Mouse (Mus musculus) stomach, embryonic 14.5 days (tissue): ENCODE measurements around the gene Mboat7. TPM values are rescaled to one million over a fixed set of nuclear protein-coding genes. Genes with fewer than 3 reads are reported as not detected.
"Not testable (repeated sequence)": the region's sequence is repeated elsewhere in the genome, so short reads cannot be mapped to it uniquely, and the experiment has no call there.

Experiments used
- ATAC-seq: fragments of 200-750 bp; cut with Nextera tagmentation; 2 replicates; pipeline ENCODE4 v1.8.0; 2017; ENCODE audit warnings: low read depth, moderate TSS enrichment; ENCODE audit not compliant: insufficient number of reproducible peaks, insufficient read depth, low FRiP score
- H3K27ac ChIP-seq: fragments of 300-500 bp; sonication (generic); 2 replicates; pipeline ENCODE4 v1.5.1; 2014; ENCODE audit warnings: mild to moderate bottlenecking, low read length, moderate library complexity, mixed read lengths
- H3K27me3 ChIP-seq: fragments of 300-500 bp; sonication (generic); 2 replicates; pipeline ENCODE4 v1.6.1; 2014; ENCODE audit warnings: low read length, control low read depth, mixed read lengths; ENCODE audit not compliant: control insufficient read depth, insufficient read depth
- H3K36me3 ChIP-seq: fragments of 300-500 bp; sonication (generic); 2 replicates; pipeline ENCODE4 v1.6.1; 2014; ENCODE audit warnings: mild to moderate bottlenecking, control low read depth, low read length, moderate library complexity, mixed read lengths; ENCODE audit not compliant: control insufficient read depth, insufficient read depth
- H3K4me1 ChIP-seq: fragments of 300-500 bp; sonication (generic); 2 replicates; pipeline ENCODE4 v1.6.1; 2014; ENCODE audit warnings: low read length, control low read depth, mixed read lengths; ENCODE audit not compliant: control insufficient read depth, insufficient read depth
- H3K4me2 ChIP-seq: fragments of 300-500 bp; sonication (generic); replicated peaks from 2 replicates; pipeline ENCODE4 v1.6.1; 2014; ENCODE audit warnings: low read depth, low read length, control low read depth
- H3K4me3 ChIP-seq: fragments of 300-500 bp; sonication (generic); 2 replicates; pipeline ENCODE4 v1.5.1; 2014; ENCODE audit warnings: low read depth, low read length, control low read depth
- H3K9ac ChIP-seq: fragments of 300-500 bp; sonication (generic); replicated peaks from 2 replicates; pipeline ENCODE4 v1.6.1; 2014; ENCODE audit warnings: low read depth, mild to moderate bottlenecking, control low read depth, low read length, moderate library complexity, mixed read lengths
- H3K9me3 ChIP-seq: fragments of 300-500 bp; sonication (generic); 2 replicates; pipeline ENCODE4 v1.6.1; 2016; ENCODE audit warnings: low read depth, low read length, control low read depth; ENCODE audit not compliant: control insufficient read depth
- WGBS: fragments of 180-500 bp; shearing (Covaris S2); extraction: QIAGEN DNeasy Blood & Tissue Kit; methylation state at CpG from one replicate; pipeline ENCODE4 v1.1.7; 2014; 5-methylcytosine and 5-hydroxymethylcytosine counted together
- polyA plus RNA-seq: library from polyadenylated mRNA; unstranded; fragments of >200 nt; fragmentation: Nextera tagmentation; extraction: Ambion mirVana; gene quantifications from 2 replicates; pipeline ENCODE4 v1.2.1, GENCODE M21; 2014

The Mboat7 gene
- polyA plus RNA-seq, 1 experiment from 2014 or later = 36.8 TPM

GRCm38 (mm10) chr7:3707568-3708413 lies 14.5 kb upstream of the Mboat7 start:
- no peak overlapping the region for H3K4me3 ChIP-seq
- no peaks in the 10 kb centered on the region for H3K9me3 ChIP-seq
- H3K4me1 ChIP-seq = peaks cover 9% of the 10 kb centered on the region
- no peaks in the 10 kb centered on the region for H3K27me3 ChIP-seq
- WGBS = 32% methylated on average over 7 of the region's 7 CpGs
- H3K9ac ChIP-seq = no peak overlapping the region
- no peak overlapping the region for H3K27ac ChIP-seq
- H3K4me2 ChIP-seq = no peak overlapping the region
- no peak for ATAC-seq
- peaks cover 31% of the 10 kb centered on the region for H3K36me3 ChIP-seq

GRCm38 (mm10) chr7:3707027-3707426 lies 13.7 kb upstream of the Mboat7 start:
- no peak overlapping the region for H3K9ac ChIP-seq
- ATAC-seq = no peak
- H3K27me3 ChIP-seq = no peaks in the 10 kb centered on the region
- 56% methylated on average over 4 of the region's 4 CpGs for WGBS
- no peak overlapping the region for H3K27ac ChIP-seq
- H3K36me3 ChIP-seq = peaks cover 31% of the 10 kb centered on the region
- no peak overlapping the region for H3K4me3 ChIP-seq
- H3K4me1 ChIP-seq = peaks cover 9% of the 10 kb centered on the region
- no peak overlapping the region; the same call in 1 of the 2 replicates for H3K4me2 ChIP-seq
- H3K9me3 ChIP-seq = no peaks in the 10 kb centered on the region

GRCm38 (mm10) chr7:3706343-3706934 lies 13.1 kb upstream of the Mboat7 start:
- H3K4me2 ChIP-seq = peak overlapping the region; percentile 88
- no peak for ATAC-seq
- WGBS = 51% methylated on average over 11 of the region's 11 CpGs
- peaks cover 9% of the 10 kb centered on the region for H3K4me1 ChIP-seq
- peak overlapping the region; percentile 80 for H3K4me3 ChIP-seq
- H3K27me3 ChIP-seq = no peaks in the 10 kb centered on the region
- 0 out of 2 replicates have a peak overlapping the region, but pooled peaks have one; percentile 52 for H3K27ac ChIP-seq
- H3K36me3 ChIP-seq = peaks cover 34% of the 10 kb centered on the region
- H3K9ac ChIP-seq = peak overlapping the region; percentile 86; the same call in 1 of the 2 replicates
- H3K9me3 ChIP-seq = no peaks in the 10 kb centered on the region

GRCm38 (mm10) chr7:3705911-3706310 lies 12.6 kb upstream of the Mboat7 start:
- Histone ChIP-seq H3K9me3 (no peaks in the 10 kb centered on the region), H3K27ac (0 out of 2 replicates have a peak overlapping the region, but pooled peaks have one; percentile 52), H3K36me3 (peaks cover 36% of the 10 kb centered on the region), H3K27me3 (no peaks in the 10 kb centered on the region), H3K4me1 (peaks cover 9% of the 10 kb centered on the region), H3K4me3 (peak overlapping the region; percentile 80), H3K4me2 (peak overlapping the region; percentile 88), H3K9ac (peak overlapping the region; percentile 86)
- WGBS = 21% methylated on average over 6 of the region's 6 CpGs
- ATAC-seq = no peak

- H3K4me2 ChIP-seq = peak overlapping the region; percentile 88
- peak overlapping the region; percentile 86 for H3K9ac ChIP-seq
- ATAC-seq, H3K27me3 ChIP-seq, H3K9me3 ChIP-seq, H3K4me1 ChIP-seq: not testable (repeated sequence)
- 5% methylated on average over 6 of the region's 7 CpGs for WGBS
- H3K36me3 ChIP-seq = peaks cover 36% of the 10 kb centered on the region
- peak overlapping the region; percentile 95; the same call in 1 of the 2 replicates for H3K27ac ChIP-seq
- H3K4me3 ChIP-seq = peak overlapping the region; percentile 80
Measured at GRCm38 (mm10) chr7:3705461-3705860, 12.1 kb upstream of the Mboat7 start.

- Histone ChIP-seq H3K27ac (peak overlapping the region; percentile 95), H3K27me3 (no peaks in the 10 kb centered on the region), H3K4me3 (peak overlapping the region; percentile 80), H3K9ac (peak overlapping the region; percentile 86), H3K4me2 (peak overlapping the region; percentile 88), H3K36me3 (peaks cover 42% of the 10 kb centered on the region), H3K9me3 (no peaks in the 10 kb centered on the region), H3K4me1 (peaks cover 9% of the 10 kb centered on the region)
- ATAC-seq = peak; percentile 10; the same call in 1 of the 2 replicates
- WGBS = under 1% methylated on average over 20 of the region's 20 CpGs
Measured at GRCm38 (mm10) chr7:3704475-3704874, 11.2 kb upstream of the Mboat7 start.

- WGBS = 2% methylated on average over 42 of the region's 42 CpGs
- H3K4me3 ChIP-seq = peak within 1 kb of the TSS; percentile 80
- H3K9ac ChIP-seq = peak within 1 kb of the TSS; percentile 86
- no peaks in the 10 kb centered on the region for H3K27me3 ChIP-seq
- H3K27ac ChIP-seq = peak within 1 kb of the TSS; percentile 95
- H3K9me3 ChIP-seq = no peaks in the 10 kb centered on the region
- ATAC-seq = peak; percentile 95
- peaks cover 45% of the 10 kb centered on the region for H3K36me3 ChIP-seq
- H3K4me2 ChIP-seq = peak within 1 kb of the TSS; percentile 88
- peaks cover 9% of the 10 kb centered on the region for H3K4me1 ChIP-seq
Measured at GRCm38 (mm10) chr7:3703879-3704441, 10.6 kb upstream of the Mboat7 start, which contains the start of gene Rps9. Gene Rps9 (plus strand): TSS chr7:3703993.

GRCm38 (mm10) chr7:3703148-3703878 lies 10.0 kb upstream of the Mboat7 start:
- no peaks in the 10 kb centered on the region for H3K27me3 ChIP-seq
- H3K4me1 ChIP-seq = peaks cover 9% of the 10 kb centered on the region
- peaks cover 51% of the 10 kb centered on the region for H3K36me3 ChIP-seq
- peak; percentile 24; the same call in 1 of the 2 replicates for ATAC-seq
- H3K9ac ChIP-seq = peak overlapping the region; percentile 86
- WGBS = 21% methylated on average over 6 of the region's 6 CpGs
- H3K9me3 ChIP-seq = no peaks in the 10 kb centered on the region
- peak overlapping the region; percentile 42 for H3K4me2 ChIP-seq
- H3K27ac ChIP-seq = peak overlapping the region; percentile 53; the same call in 1 of the 2 replicates
- H3K4me3 ChIP-seq = peak overlapping the region; percentile 80
